Mouse (Mus musculus): ENCODE measurements around the gene Dennd4b. TPM values are rescaled to one million over a fixed set of nuclear protein-coding genes. Genes with fewer than 3 reads are reported as not detected.
"Not testable (repeated sequence)": the region's sequence is repeated elsewhere in the genome, so short reads cannot be mapped to it uniquely, and the experiment has no call there.

The Dennd4b gene
- total and polyA plus RNA-seq, 2 experiments: 2.2 to 9.2 TPM

- Histone ChIP-seq H3K4me1 (ENCODE audit: control insufficient read depth, insufficient read depth, low read length) (no peaks in the 10 kb centered on the region), H3K36me3 (ENCODE audit: control insufficient read depth, insufficient read depth, low read length) (peaks cover 9% of the 10 kb centered on the region), H3K27me3 (ENCODE audit: control insufficient read depth, insufficient read depth, low read length) (no peaks in the 10 kb centered on the region), H3K9ac (ENCODE audit: low read depth, low read length) (no peak overlapping the region), H3K4me3 (ENCODE audit: insufficient read depth, low read depth, low read length) (no peak overlapping the region), H3K79me2 (ENCODE audit: control insufficient read depth, insufficient read depth, low read length) (no peaks in the 10 kb centered on the region), H3K27ac (replicated peaks; ENCODE audit: insufficient read depth, low read depth, low read length) (no peak overlapping the region)
- TF ChIP-seq CTCF (IDR thresholded peaks at IDR 0.05; ENCODE audit: low read depth, low read length): no peak
- no peak for TF ChIP-seq POLR2A (IDR thresholded peaks at IDR 0.05; ENCODE audit: extremely low read depth, insufficient read depth, low read length)
- WGBS: 96% methylated on average over 9 of the region's 9 CpGs
- DNase-seq (ENCODE audit: extremely low read depth, low read depth, low spot score): no peak
Observed at GRCm38 (mm10) chr3:90277793-90278192, 12.8 kb downstream of the Dennd4b start.

- 98% methylated on average over 10 of the region's 10 CpGs for WGBS
- Histone ChIP-seq H3K36me3 (ENCODE audit: control insufficient read depth, insufficient read depth, low read length) (peaks cover 9% of the 10 kb centered on the region), H3K79me2 (ENCODE audit: control insufficient read depth, insufficient read depth, low read length) (no peaks in the 10 kb centered on the region), H3K9ac (ENCODE audit: low read depth, low read length) (no peak overlapping the region), H3K27me3 (ENCODE audit: control insufficient read depth, insufficient read depth, low read length) (no peaks in the 10 kb centered on the region), H3K27ac (replicated peaks; ENCODE audit: insufficient read depth, low read depth, low read length) (no peak overlapping the region), H3K4me1 (ENCODE audit: control insufficient read depth, insufficient read depth, low read length) (no peaks in the 10 kb centered on the region), H3K4me3 (ENCODE audit: insufficient read depth, low read depth, low read length) (no peak overlapping the region)
- TF ChIP-seq POLR2A (IDR thresholded peaks at IDR 0.05; ENCODE audit: extremely low read depth, insufficient read depth, low read length) (no peak), CTCF (IDR thresholded peaks at IDR 0.05; ENCODE audit: low read depth, low read length) (no peak)
- DNase-seq (ENCODE audit: extremely low read depth, low read depth, low spot score): no peak
Observed at GRCm38 (mm10) chr3:90278211-90278610, 13.2 kb downstream of the Dennd4b start.

GRCm38 (mm10) chr3:90279216-90279615 is 14.2 kb downstream of the Dennd4b start:
- peaks cover 7% of the 10 kb centered on the region for H3K36me3 ChIP-seq (ENCODE audit: control insufficient read depth, insufficient read depth, low read length)

GRCm38 (mm10) chr3:90279743-90280142 is 14.8 kb downstream of the Dennd4b start:
- no peak overlapping the region for H3K27ac ChIP-seq (replicated peaks; ENCODE audit: insufficient read depth, low read depth, low read length)
- no peaks in the 10 kb centered on the region for H3K4me1 ChIP-seq (ENCODE audit: control insufficient read depth, insufficient read depth, low read length)
- no peaks in the 10 kb centered on the region for H3K79me2 ChIP-seq (ENCODE audit: control insufficient read depth, insufficient read depth, low read length)
- H3K27me3 ChIP-seq (ENCODE audit: control insufficient read depth, insufficient read depth, low read length): no peaks in the 10 kb centered on the region
- no peak overlapping the region for H3K9ac ChIP-seq (ENCODE audit: low read depth, low read length)
- WGBS: 91% methylated on average over 7 of the region's 7 CpGs
- no peak for DNase-seq (ENCODE audit: extremely low read depth, low read depth, low spot score)
- no peak overlapping the region for H3K4me3 ChIP-seq (ENCODE audit: insufficient read depth, low read depth, low read length)
- H3K36me3 ChIP-seq (ENCODE audit: control insufficient read depth, insufficient read depth, low read length): peaks cover 7% of the 10 kb centered on the region
- TF ChIP-seq POLR2A (IDR thresholded peaks at IDR 0.05; ENCODE audit: extremely low read depth, insufficient read depth, low read length): no peak

More at GRCm38 (mm10) chr3:90279216-90279615, 14.2 kb downstream of the Dennd4b start:
- no peak overlapping the region for H3K9ac ChIP-seq (ENCODE audit: low read depth, low read length)
- WGBS: 93% methylated on average over 9 of the region's 9 CpGs
- TF ChIP-seq POLR2A (IDR thresholded peaks at IDR 0.05; ENCODE audit: extremely low read depth, insufficient read depth, low read length) (no peak), CTCF (IDR thresholded peaks at IDR 0.05; ENCODE audit: low read depth, low read length) (no peak)
- H3K4me3 ChIP-seq (ENCODE audit: insufficient read depth, low read depth, low read length): no peak overlapping the region
- no peaks in the 10 kb centered on the region for H3K79me2 ChIP-seq (ENCODE audit: control insufficient read depth, insufficient read depth, low read length)
- H3K4me1 ChIP-seq (ENCODE audit: control insufficient read depth, insufficient read depth, low read length): no peaks in the 10 kb centered on the region
- H3K27ac ChIP-seq (replicated peaks; ENCODE audit: insufficient read depth, low read depth, low read length): no peak overlapping the region
- DNase-seq (ENCODE audit: extremely low read depth, low read depth, low spot score): no peak
- no peaks in the 10 kb centered on the region for H3K27me3 ChIP-seq (ENCODE audit: control insufficient read depth, insufficient read depth, low read length)

GRCm38 (mm10) chr3:90280708-90281107 is 15.7 kb downstream of the Dennd4b start:
- Histone ChIP-seq H3K4me1 (ENCODE audit: control insufficient read depth, insufficient read depth, low read length) (no peaks in the 10 kb centered on the region), H3K4me3 (ENCODE audit: insufficient read depth, low read depth, low read length) (no peak overlapping the region), H3K27ac (replicated peaks; ENCODE audit: insufficient read depth, low read depth, low read length) (no peak overlapping the region), H3K36me3 (ENCODE audit: control insufficient read depth, insufficient read depth, low read length) (peaks cover 5% of the 10 kb centered on the region), H3K79me2 (ENCODE audit: control insufficient read depth, insufficient read depth, low read length) (no peaks in the 10 kb centered on the region), H3K9ac (ENCODE audit: low read depth, low read length) (no peak overlapping the region), H3K27me3 (ENCODE audit: control insufficient read depth, insufficient read depth, low read length) (no peaks in the 10 kb centered on the region)
- TF ChIP-seq CTCF (IDR thresholded peaks at IDR 0.05; ENCODE audit: low read depth, low read length) (no peak), POLR2A (IDR thresholded peaks at IDR 0.05; ENCODE audit: extremely low read depth, insufficient read depth, low read length) (no peak)
- no peak for DNase-seq (ENCODE audit: extremely low read depth, low read depth, low spot score)
- 95% methylated on average over 9 of the region's 9 CpGs for WGBS

- Histone ChIP-seq H3K79me2 (ENCODE audit: control insufficient read depth, insufficient read depth, low read length) (no peaks in the 10 kb centered on the region), H3K27me3 (ENCODE audit: control insufficient read depth, insufficient read depth, low read length) (no peaks in the 10 kb centered on the region), H3K27ac (replicated peaks; ENCODE audit: insufficient read depth, low read depth, low read length) (no peak overlapping the region), H3K9ac (ENCODE audit: low read depth, low read length) (no peak overlapping the region), H3K4me1 (ENCODE audit: control insufficient read depth, insufficient read depth, low read length) (no peaks in the 10 kb centered on the region), H3K4me3 (ENCODE audit: insufficient read depth, low read depth, low read length) (no peak overlapping the region), H3K36me3 (ENCODE audit: control insufficient read depth, insufficient read depth, low read length) (peaks cover 4% of the 10 kb centered on the region)
- WGBS: 96% methylated on average over 2 of the region's 2 CpGs
- DNase-seq (ENCODE audit: extremely low read depth, low read depth, low spot score): no peak
- no peak for TF ChIP-seq CTCF (IDR thresholded peaks at IDR 0.05; ENCODE audit: low read depth, low read length)
- no peak for TF ChIP-seq POLR2A (IDR thresholded peaks at IDR 0.05; ENCODE audit: extremely low read depth, insufficient read depth, low read length)
Observed at GRCm38 (mm10) chr3:90284150-90284549, 19.2 kb downstream of the Dennd4b start.

- WGBS: 63% methylated on average over 3 of the region's 3 CpGs
- H3K27me3 ChIP-seq (ENCODE audit: control insufficient read depth, insufficient read depth, low read length); H3K27ac ChIP-seq (replicated peaks; ENCODE audit: insufficient read depth, low read depth, low read length); H3K36me3 ChIP-seq (ENCODE audit: control insufficient read depth, insufficient read depth, low read length); DNase-seq (ENCODE audit: extremely low read depth, low read depth, low spot score); H3K9ac ChIP-seq (ENCODE audit: low read depth, low read length); H3K4me3 ChIP-seq (ENCODE audit: insufficient read depth, low read depth, low read length); H3K4me1 ChIP-seq (ENCODE audit: control insufficient read depth, insufficient read depth, low read length): not testable (repeated sequence)
- peaks cover 12% of the 10 kb centered on the region for H3K79me2 ChIP-seq (ENCODE audit: control insufficient read depth, insufficient read depth, low read length)
Observed at GRCm38 (mm10) chr3:90289403-90289802, 24.4 kb downstream of the Dennd4b start.
